Mouse (Mus musculus): Measurements from ENCODE around the gene Ntmt1. TPM values are rescaled to one million over a fixed set of nuclear protein-coding genes. Genes with fewer than 3 reads are reported as not detected.

Ntmt1 gene
- total RNA-seq, 2 experiments from 2014 or later = 17.0 to 20.8 TPM

DNA sequence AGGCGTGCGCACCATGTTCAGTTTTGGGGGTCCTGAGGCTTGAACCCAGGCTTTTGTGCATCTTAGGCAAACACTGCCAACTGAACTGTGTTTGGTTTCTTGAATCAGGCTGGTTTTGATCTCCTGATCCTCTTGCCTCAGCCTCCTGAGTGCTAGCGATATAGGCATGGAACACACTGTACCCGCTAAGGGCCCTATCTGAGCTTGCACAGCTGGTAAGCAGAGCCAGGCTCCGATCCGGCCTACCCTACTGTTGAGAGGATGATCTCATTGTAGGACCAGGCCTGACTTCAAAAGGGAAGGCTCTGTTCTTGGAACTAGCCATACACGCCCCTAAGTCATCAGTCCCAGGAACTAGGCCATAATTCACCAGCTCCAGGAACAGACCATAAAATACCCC lies 2.9 kb downstream of the Ntmt1 start:
- no peak for DNase-seq
- intact Hi-C loops (cut with DNase I; ENCODE audit: low total_unique reads) = no loop called here

DNA sequence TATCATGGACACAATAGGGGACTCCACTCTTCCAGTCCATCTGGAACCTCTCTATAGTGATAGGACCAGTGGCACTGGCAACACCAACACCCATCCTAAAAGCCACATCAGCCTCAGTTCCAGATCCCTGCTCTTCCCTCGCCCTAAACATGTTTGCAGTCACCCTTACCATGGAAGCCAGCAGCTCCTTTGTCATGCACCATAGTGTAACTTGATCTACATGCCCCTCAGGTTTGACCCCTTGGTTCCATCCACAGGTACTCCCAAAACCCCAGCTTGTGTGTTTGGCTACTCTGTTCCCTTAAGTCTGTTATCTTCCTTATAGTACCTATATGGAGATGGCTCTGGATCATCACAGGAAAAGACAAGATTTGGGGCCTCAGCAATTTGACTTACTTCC lies 8.8 kb downstream of the Ntmt1 start:
- no peak for DNase-seq
- intact Hi-C loops (cut with DNase I; ENCODE audit: low total_unique reads) = no loop called here

DNA sequence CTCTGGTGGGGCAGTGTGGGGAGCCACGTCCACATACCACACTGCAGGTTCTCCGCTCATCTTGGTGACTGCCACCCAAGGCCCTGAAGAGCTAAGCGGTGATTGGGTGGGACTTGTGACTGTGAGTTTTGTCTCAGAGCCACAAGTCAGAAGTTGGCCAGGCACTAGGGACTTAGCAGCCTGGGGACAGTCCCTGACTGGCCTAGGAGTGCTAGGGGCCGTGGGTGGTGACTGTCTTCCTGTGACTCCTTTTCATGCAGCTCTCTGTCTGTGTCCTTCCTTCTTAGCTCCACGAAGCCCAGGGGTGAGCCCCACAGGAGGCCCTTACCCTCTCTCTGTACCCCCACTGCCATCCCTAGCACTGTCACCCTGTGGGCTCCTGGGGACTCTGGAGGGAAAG lies 12.2 kb downstream of the Ntmt1 start:
- intact Hi-C loops (cut with DNase I; ENCODE audit: low total_unique reads) = no loop called here
- DNase-seq = no peak

DNA sequence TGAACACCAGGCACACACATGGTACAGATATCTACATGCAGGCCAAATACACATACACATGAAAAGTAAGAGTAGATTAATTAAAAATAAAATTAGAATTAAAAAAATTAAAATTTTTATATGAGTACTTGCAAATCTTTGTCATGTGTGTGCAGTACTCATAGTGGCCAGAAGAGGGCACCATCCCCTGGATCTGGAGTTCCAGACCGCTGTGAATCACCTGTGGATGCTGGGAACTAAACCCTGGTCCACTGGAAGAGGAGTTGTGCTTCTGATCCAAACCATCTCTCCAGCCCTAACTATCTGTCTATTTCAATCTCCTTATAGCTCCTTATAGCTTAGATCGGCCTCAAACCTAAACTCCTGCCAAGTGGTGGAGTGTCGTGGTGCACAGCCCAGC lies 13.4 kb downstream of the Ntmt1 start:
- intact Hi-C loops (cut with DNase I; ENCODE audit: low total_unique reads) = no loop called here
- DNase-seq = no peak

DNA sequence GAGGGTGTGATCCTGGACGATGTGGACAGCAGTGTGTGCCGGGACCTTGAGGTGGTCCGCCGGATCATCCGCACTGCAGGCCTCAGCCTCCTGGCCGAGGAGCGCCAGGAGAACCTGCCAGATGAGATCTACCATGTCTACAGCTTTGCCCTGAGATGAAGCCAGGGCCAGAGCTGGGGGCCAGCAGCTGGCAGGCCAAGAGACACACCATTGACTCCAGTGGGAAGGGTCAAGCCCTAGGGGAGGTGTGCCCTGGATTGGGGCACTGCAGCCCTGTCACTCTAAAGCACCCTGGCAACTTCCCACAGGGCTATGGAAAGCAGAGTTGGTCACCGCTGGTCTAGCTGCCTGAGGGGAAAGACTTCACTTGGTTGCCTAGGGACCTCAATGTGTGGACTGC lies 14.8 kb downstream of the Ntmt1 start:
- no peak for DNase-seq
- intact Hi-C loops (cut with DNase I; ENCODE audit: low total_unique reads) = no loop called here

DNA sequence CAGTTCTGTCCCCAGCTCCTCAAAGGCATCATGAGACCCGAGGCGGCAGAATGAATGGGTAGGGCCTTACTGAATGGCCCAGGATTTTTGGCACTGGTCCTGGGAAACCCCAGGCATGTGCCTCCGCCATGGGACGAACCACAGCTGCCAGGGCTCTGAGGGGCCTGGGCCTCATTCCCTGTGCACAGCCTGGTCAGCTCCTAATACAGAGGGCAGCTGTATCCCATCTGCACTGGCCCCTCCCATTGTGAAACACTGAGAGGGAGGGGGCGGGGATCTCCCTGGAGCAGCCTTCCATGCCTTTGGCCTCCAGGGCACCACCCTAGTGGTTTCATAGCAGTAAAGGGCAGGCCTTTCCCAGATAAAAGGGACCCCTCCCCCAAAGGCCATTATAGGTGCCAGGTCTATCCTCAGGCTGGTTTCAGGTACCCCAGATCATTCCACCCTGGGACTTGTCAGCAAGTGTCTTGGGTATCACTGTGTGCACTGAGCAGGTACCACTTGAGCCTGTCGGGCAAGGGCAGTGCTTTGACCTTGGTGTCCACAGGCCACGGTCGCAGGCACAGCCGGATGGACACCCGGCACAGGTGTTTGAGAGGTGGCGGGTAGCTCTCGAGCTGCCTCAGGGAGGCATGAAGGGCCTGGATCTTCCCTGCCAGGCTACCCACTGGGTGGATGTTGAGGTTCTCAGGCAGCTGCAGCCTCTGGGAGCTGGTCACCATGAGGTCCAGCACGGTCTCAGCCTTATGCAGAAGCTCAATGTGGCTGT lies 15.9 kb downstream of the Ntmt1 start:
- intact Hi-C loops (cut with DNase I; ENCODE audit: low total_unique reads) = no loop called here
- peak; percentile 57 for DNase-seq

DNA sequence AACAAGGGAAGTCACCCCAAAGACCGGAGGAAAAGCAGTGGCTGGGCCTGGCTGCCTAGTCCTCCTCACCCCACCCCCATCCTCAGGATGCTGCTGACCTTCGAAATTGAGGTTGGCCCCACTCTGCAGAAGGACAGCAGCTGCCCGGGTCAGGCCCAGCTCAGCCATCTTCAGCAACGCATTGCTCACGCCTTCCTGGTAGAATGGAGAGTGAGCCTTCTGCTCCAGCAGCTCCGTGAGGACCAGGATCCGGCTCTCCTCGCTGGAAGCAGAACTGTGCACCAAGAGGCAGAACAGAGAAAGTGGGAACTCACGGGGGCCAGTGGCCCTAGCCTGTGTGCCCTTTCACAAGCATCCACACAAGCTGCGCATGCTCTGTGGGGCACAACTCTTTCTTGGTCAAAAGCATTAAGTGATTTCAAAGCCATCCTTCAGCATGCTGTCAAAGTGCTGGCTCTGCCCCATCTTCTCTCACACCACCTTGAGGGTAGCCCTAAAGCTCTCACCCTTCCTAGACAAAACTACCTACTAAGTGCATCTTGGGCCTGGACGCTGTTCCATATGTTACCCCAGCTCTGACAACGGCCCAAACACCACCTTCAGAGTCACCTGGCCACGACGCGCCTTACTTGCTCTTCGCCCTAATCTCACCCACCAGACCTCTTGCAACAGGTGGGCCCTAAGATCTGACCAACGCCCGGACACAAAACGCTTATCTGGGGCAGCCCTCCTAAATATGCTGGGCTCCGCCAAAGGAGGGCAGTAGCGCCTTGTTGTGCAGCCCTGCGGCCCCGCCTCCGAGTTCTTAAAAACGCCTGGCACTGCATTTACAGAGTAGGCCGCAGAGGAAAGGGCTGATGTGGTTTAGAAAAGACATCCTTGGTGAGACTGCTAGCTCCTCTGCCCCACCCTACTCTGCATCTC lies 19.5 kb downstream of the Ntmt1 start:
- intact Hi-C loops (cut with DNase I; ENCODE audit: low total_unique reads) = loop anchor here (5.0 kb wide), 1 partner anchor 110 kb away; no protein-coding TSS in a partner anchor

DNA sequence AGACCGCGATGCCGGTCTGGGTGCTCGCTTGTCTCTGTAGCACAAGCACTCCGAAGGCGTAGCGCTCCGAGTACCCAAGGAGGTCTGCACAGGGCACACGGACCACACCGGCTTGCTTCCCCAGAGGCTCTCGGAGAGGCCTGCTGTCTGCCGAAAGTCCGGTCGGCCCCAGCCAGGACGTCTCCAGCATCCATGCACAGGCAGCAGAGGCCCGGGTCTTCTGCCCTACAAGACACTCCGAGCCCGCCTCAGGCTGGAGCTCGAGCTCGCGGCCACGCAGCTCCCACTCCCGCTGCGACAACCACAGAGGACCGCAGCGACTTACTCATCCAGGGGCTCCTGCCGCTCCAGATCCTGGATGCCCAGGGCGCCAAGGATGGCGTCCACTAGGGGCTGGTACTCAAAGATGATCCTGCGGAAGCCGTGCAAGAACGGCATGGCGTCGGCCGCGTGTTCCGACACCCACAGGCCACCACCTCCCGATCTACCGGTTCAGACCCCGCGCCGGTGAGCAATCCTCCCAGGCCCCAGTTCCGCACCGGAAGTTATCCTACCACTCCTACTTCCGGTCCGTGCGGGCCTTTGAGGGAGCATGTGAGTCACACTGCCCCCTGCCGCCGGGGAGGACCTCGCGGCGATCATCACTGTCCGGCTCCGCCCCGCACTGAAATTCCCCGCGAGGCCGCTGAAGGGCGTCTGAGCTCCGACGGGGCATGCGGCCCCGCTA lies 20.3 kb downstream of the Ntmt1 start:
- intact Hi-C loops (cut with DNase I; ENCODE audit: low total_unique reads) = loop anchor here (5.0 kb wide), 1 partner anchor 109 kb away; no protein-coding TSS in a partner anchor
- DNase-seq = peak; percentile 95

More for the DNA sequence above, 19.5 kb downstream of the Ntmt1 start:
- DNase-seq = peak; percentile 54

DNA sequence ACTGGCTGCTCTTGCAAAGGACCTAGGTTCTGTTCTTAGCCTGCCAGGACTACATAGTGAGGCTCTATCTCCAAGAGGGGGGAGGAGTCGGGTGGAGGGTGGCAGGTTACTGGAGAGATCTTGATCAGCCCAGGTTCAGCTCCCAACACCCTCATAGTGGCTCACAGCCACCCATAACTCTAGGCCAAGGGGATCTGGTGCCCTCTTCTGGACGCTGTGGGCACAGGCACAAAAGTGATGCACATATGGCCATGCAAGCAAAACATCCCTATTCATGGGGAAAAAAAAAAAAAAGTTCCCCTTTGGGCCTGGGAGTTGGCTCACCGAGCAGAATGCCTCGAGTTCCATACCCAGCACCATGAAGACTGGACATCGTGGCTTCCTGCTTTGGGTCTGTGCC lies 21.7 kb downstream of the Ntmt1 start:
- intact Hi-C loops (cut with DNase I; ENCODE audit: low total_unique reads) = loop anchor here (5.0 kb wide), 1 partner anchor 108 kb away; no protein-coding TSS in a partner anchor
- no peak for DNase-seq

DNA sequence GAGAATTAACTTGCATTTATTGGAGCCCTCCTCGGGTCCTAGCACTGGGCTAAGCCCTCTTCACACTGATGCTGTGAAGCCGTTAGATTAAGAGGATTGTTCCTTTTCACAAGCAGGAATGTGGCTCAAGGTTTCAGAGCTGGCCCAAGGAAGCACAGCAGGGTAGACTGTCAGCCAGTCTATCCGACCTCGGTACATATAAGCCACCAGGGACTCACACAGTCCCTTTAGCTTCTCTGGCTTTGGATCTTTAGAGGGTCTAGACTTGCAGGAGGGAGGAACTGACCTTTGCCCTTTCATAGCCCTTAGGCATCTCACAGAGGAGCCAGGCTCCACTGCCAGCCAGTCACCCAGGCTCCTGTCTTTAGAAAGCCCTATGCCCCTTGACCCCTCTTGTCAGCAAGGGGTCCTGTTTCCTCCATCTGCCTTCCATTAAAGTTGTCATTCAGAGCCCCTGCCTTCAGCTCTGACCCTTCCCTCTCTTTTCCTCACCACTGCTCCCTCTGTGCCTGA lies 22.7 kb downstream of the Ntmt1 start, which contains the start of gene Asb6:
Asb6 (minus strand) TSS at position 51 of the 513 bp plus-strand sequence.
- intact Hi-C loops (cut with DNase I; ENCODE audit: low total_unique reads) = no loop called here
- no peak for DNase-seq

DNA sequence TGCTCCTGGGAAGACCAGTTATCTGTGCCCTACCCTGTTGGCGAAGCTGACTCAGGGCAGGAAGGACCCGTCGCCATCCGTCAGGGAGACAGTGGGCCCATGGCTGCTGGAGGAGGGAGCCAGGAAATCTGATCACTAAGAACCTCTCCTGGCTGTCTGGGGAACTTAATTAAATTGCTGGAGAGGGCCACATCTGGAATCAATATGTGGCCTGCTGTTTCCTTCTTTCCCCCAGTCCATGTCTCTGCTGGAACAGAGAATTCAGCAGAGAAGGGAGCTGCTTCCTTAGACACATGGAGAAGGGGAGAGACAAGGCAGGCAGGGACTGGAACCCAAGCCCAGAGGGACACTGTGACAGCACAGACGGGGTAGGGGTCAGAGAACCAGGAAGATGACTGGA lies 26.0 kb downstream of the Ntmt1 start:
- intact Hi-C loops (cut with DNase I; ENCODE audit: low total_unique reads) = no loop called here
- no peak for DNase-seq

DNA sequence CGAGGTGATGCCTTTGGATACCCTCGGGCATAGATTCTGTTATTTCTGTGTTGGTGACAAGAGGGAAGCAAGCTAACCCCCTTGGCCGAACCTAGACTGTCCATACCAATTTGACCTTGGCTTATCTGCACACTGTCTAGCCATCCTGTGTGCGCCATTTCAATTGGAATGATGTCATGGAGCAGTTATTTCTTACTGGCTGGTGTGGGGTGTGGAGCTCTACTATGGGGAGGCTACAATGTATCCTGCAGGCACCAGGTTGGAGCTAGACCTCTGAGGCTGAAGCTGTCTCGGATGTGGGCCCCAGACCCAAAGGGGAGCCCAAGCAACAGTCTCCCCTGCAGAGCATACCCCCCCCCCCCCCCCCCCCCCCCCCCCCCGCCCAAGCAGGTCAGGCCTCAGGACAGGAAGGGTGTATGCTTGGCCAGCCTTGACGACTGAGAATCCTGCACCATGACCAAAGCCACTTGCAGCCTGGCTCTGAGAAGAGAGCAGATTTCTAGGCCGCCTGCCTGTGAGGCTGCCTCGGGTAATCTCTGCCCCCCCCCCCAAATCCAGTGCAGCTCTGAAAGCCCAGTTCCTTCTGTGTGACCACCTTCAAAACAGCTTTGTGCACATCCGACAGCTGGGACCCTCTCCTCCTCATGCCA lies 26.9 kb downstream of the Ntmt1 start, which contains the start of gene Prrx2:
Prrx2 (plus strand) TSS at position 600 of the 650 bp plus-strand sequence.
- DNase-seq = no peak
- intact Hi-C loops (cut with DNase I; ENCODE audit: low total_unique reads) = no loop called here

DNA sequence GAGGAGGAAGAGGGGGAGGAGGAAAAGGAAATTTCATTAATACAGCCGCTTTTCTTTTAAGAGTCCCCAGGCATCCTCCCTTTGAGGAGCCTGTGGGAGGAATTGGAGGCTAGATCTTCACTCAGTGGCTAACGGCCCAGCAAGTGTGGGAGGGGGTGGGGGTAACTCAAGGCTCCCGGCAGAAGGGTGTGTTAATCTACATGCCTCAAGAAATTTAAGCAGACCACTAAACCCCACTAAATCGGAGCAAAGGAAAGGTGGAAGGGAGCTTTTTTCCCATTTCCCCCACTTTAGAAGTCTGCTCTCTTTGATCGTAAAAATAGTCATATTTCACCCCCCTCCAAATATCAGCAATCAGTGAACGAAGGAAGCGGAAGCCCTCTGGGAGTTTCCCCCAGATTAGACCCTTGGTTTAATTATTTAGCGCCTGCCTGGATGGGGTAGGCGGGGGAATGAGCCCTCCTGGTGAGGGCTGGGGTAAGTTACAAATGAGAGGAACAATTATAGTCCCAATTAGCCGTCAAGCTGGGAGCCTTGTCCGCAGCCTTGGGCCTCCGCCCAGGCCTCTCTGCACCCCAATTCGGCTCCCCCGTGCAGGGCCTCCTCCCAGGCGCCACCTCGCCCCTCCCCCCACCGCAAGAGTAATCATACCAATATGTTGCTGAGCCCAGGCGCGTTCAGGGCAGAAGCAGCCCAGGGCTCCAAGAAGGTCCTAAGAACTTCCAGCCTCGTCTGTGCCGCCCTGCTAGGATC lies 28.8 kb downstream of the Ntmt1 start:
- intact Hi-C loops (cut with DNase I; ENCODE audit: low total_unique reads) = no loop called here

DNA sequence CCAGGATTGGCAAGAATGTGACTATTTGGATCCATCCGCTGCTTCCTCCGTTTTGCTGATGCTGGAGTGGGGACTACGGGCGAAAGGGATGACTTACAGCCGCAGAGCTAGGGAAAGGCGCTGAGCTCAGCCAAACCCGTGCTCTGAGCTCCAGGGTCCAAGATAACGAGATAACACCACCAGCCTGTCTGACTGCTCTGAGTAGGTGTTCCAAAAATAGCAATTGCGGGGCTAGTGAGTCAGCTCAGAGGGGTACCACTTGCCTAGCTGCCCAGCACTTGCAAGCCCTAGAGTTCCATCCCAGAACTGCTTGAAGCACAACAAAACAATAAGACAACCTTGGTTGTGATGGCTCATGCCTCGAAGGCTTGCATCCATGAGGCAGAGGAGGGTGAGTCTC lies 35.0 kb downstream of the Ntmt1 start:
- intact Hi-C loops (cut with DNase I; ENCODE audit: low total_unique reads) = no loop called here
- no peak for DNase-seq

More for the DNA sequence above, 28.8 kb downstream of the Ntmt1 start:
- no peak for DNase-seq

DNA sequence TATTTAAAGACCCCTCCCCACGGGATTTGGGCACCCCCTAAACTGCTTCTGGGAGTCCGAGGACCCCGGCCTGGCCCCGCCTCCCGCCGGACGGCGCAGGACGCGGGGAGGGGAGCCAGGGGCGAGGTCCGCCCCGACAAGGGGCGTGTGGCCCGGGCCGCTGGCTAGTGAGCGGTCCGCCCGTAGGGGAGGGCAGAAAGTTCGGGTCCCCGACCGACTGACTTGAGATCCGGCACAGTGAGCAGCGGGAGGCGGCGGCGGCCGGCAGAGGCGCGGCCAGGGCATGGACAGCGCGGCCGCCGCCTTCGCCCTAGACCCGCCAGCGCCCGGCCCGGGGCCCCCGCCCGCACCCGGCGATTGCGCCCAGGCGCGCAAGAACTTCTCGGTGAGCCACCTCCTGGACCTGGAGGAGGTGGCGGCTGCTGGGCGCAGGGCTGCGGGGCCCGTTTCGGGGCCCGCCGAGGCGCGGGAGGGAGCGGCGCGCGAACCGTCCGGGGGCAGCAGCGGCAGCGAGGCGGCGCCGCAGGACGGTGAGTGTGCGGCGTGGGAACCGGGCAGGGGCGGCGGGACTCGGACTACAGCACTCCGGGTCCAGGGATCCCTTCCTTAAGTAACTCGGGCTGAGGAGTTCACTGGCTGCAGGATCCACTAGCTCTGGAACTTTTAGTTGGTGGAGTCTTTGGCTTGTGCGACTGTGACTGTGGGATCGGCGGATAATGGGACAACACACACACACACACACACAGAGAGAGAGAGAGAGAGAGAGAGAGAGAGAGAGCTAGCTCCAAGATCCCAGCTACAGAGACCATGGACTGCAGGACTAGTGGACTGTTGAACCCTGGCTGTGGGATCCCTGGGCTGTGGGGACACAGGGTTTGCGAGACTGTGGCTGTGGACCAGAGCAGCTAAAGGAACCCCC lies 37.8 kb downstream of the Ntmt1 start:
- intact Hi-C loops (cut with DNase I; ENCODE audit: low total_unique reads) = no loop called here
- DNase-seq = peak; percentile 53

DNA sequence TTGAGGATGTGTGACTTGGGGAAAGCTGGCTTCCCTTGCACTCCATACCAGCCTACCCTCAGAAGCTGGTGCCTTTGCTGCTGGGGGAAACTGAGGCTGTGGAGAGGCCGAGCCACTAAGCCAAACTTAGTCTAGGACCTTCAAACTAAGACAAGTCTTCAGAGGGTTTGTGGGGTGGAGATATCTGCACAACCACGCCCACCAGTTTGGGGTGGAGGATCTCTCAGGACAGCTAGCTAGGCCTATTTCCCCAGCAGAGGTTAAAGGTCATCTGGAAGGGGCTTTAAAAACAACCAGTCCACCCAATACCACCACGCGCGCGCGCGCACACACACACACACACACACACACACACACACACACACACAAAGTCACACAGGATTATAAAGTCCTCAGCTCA lies 38.6 kb downstream of the Ntmt1 start:
- no peak for DNase-seq
- intact Hi-C loops (cut with DNase I; ENCODE audit: low total_unique reads) = no loop called here

DNA sequence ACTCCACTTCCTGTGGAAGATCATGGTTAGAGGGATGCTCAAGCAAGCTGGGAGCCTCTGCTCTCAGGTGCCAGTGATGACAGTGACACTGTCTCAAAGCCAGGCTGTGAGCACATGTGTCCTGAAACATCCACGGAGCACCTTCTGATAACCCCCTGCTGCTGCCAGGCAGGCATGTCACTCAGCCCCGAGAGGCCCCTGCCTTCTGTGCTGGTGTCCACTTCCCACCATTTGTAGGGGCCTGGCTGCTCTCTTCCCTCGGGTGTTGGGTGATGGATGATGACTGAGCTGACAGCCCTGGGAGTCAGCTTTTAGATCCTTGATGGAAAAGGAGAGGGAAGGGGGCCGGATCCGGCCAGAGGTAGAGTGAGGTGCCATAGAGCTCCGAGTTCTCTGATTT lies 39.1 kb downstream of the Ntmt1 start:
- intact Hi-C loops (cut with DNase I; ENCODE audit: low total_unique reads) = no loop called here
- no peak for DNase-seq

All from gastrocnemius, postnatal 14 days (tissue).